Mouse (Mus musculus): ENCODE data around the gene Abhd2. TPM values are rescaled to one million over a fixed set of nuclear protein-coding genes. Genes with fewer than 3 reads are reported as not detected.
"Not testable (repeated sequence)": the region's sequence is repeated elsewhere in the genome, so short reads cannot be mapped to it uniquely, and the experiment has no call there.

Gene Abhd2
- total RNA-seq, 2 experiments from 2014 or later, result 382 to 406 TPM

DNA sequence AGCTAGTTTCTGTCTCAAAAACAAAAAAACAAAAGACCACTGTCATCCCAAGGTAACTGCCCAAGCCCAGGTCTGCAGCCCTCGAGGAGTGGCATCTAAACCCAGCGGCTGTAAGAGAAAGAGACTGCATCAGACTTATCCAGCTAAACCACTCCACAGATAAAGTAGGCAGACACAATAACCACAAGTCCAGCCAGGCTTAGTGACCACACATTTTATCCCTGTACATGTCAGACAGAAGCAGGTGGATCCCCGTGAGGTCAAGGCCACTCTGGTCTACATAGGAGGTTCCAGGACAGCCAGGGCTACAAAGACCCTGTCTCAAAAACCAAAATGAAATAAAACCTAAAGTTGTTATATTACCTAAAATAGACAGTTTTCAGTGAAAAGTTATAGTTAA is 9.2 kb upstream of the Abhd2 start:
- DNase-seq (ENCODE audit: low spot score in 2 of 2), result no peak

DNA sequence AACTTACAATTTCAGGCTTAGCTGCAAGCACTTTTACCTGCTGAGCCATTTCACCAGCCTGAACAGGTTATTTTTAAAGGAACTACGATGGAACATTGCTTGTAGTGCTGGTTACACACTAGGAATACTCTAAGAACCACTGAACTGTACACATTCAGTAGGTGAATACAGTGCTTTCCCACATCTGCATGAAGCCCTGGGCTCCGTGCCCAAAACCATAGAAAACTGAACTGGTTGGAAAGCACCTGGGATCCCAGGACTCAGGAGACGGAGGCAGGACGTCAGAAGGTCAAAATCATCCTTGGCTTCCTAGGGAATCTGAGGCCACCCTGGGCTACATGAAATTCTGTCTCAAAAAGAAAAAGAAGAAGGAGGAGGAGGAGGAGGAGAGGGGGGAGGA is 6.8 kb upstream of the Abhd2 start:
- no peak for DNase-seq (ENCODE audit: low spot score in 2 of 2)

DNA sequence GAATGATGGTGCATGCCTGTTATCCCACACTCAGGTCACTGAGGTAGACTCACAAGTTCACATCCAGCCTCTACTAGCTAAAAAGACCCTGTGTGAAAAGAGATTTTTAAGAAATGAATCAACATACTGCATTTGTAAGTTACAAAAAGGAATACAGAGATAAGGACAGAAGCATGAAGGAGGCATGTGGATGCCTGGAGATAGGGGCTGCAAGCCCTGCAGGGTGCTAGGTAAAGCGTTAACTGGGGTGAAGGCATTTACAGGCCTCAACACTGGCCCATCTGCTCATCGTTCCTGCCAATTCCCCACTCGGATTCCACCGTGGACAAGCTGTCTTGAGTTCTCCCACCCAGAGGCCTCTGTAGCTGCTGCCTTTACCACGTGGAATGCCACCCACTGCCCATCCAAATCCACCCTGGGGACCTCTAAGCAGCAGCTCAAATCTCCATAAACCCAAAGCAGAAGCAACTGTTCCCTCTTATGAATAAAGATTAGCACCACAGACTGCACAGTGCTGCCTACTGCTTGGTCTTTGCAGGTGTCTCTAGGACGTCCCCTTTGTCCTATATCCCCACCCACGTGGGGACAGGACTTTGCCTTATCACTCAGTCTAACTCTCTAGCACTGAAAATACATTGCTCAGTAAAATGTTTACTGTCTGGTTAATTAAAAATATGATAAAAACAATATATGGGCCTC is 5.2 kb upstream of the Abhd2 start:
- no peak for DNase-seq (ENCODE audit: low spot score in 2 of 2)

DNA sequence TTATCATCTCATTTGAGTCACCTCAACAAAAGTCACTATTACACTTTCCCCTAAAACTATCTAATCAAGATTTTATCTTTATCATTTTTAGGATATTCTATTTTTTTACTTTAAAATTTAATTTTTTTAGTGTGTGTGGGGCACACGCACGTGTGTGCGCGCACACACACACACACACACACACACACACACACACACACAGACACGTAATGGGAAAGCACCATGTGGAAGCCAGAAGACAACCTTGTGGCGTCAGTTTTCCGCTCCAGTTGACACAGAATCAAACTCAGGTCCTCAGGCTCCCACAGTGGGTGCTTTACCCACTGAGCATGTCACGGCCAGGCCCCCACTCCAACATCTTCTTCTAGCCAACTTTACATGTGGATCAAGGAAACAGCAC is 4.1 kb upstream of the Abhd2 start:
- no peak for DNase-seq (ENCODE audit: low spot score in 2 of 2)

DNA sequence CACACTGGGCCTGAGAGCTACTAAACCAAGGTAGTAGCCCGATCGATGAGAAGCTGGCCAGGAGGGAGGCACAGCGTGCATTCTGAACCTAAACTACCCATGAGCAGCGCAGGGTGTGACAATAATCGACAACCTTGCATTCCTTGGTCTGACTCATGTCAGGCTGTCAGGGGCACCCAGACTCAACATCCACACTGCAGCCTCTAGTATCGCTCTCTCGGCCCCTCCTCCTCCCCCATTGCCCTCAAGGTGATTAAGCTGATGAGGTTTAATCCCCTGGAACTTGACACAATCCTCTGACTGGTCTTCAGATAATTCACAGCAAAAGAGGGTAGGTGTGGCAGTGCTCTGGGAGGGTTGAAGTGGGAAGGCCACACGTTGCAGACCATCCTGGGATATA is 3.6 kb upstream of the Abhd2 start:
- DNase-seq (ENCODE audit: low spot score in 2 of 2), result no peak

DNA sequence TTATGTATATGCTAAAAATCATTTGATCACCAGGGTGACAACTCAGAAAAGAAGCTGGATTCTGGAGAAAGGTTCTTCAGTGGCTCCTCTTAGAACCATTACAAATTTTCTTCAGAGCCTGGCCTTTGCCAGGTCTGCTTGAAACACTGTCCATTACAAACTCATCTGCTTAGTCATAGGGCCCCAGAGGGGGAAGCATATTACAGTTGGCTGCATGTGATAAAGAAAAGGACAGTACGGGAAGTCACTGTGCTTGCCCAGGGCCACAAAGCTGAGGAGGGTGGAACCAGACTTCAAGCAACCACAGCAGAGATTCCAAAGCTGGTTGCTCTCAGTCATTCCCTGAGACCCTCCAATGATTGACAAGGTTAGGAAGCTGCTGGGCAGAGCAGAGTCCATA is 3.1 kb upstream of the Abhd2 start:
- no peak for DNase-seq (ENCODE audit: low spot score in 2 of 2)

DNA sequence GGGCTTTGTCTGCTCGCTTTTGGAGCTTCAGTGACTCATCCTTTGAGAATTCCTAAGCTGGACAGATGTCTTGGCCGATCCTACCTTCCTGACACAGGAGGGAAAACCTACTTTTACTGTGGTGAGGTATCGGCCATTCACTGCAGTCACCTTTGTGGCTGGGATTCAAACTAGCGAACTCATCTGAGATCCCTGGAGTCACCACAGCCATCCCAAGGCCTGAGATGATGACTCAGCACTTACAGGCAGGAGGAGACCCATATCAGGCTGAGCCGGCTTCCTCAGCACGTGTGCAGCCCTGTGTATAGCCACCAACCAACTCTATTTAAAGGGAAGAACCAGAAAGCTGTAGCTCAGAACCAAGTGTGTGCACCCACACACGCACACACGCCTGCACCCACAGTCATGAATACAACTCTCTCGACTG is 2.0 kb upstream of the Abhd2 start:
- DNase-seq (ENCODE audit: low spot score in 2 of 2), result no peak

DNA sequence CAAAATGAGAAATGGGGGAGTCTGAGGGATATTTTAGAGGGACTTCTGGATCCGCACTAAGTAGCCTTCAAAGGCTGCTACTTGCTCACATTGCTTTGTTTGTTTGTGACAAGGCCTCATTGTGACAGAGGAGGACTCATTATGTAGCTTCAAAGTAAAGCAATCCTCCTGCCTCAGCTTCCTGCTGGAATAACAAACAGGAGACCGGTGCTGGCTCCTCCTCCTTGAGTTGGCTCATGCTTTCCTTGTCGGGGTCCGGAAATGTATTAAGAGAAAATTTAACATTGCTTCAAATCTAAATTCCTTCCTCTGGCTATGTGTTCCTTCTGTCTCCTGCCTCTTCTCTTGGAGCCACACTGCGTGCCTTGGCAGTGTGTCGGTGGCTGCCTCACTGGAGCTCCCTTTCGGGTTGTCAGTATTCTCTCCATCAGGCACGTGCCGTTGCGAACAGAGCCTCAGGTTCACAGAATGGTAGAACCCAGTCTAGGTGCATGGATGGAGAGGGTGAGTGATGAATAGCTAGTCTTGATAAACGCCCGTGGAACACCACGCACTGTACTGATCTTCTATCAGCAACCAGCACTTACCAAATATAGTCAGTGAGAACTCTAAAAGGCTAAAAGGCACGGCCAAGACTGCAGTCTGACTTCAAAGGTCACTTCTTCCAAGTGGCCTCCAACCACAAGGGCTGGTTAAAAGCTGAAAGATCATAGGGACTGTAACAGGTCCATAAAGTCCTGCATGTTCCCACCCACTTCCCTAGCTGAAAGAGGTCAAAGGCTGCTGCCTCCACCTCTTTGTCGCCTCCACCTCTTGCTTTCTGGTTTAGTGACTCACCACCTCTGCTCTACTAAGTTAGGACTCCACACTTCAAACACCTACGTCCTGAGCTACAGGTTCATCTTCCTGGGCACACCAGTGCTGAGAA is 874 bp upstream of the Abhd2 start:
- no peak for DNase-seq (ENCODE audit: low spot score in 2 of 2)

DNA sequence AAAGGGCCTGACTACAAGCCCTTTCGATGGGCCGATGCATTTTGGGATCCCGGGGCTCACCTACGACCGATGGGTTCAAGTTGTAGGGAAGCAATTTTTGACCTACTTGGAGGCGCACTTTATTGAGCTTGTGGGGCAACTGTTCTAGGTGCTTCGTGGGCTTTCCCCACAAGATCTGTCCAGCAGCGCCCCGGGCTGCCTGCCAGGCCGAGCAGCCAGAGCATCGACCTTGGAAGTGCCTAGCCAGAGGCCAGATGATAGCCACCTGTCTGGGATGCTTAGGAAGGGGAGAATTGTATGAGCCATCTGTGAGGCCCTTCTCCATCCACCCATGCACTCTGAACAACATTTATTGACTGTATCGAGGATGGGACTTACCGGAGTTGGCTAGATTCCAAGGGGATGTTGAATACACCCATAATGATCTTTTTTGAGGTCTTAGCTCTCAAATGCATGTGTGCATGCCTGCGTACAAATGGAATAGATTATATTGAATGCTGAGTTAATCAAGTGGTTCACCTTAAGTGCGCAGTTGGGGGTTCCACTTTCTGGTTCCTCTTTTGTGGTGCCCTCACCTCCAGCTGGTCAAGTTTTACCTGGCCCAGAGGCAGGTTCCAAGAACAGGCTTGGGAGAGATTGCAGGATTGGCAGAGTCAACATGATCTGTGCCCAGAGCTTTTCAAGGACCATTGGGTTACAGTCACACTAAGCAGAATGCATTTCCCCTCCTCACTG is 906 bp downstream of the Abhd2 start:
- no peak for DNase-seq (ENCODE audit: low spot score in 2 of 2)

DNA sequence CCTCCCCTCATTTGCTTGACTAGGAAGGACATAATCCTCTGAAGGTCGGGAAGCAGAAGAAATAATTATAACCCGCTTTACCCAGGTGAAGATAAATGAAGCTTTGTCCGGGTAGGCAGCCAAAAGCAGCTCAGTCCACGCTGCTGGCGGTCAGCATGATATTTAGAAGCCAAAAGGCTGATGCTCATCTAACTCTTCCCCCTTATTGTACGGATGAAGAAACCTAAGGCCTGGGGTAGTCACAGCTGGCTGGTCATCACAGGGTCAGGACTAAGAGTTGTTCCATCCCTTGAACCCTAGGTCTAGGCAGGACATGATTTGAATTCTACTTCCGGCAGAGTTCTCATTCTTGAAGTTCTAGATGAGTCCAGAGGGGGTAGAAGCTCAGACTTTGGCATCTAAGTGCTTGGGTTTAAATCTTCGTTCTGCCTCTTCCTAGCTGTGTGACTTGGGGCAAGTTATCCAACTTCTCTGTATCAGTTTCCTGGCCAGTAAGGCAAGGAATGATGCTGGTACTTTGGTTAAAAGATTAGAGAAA is 1.5 kb downstream of the Abhd2 start:
- no peak for DNase-seq (ENCODE audit: low spot score in 2 of 2)

DNA sequence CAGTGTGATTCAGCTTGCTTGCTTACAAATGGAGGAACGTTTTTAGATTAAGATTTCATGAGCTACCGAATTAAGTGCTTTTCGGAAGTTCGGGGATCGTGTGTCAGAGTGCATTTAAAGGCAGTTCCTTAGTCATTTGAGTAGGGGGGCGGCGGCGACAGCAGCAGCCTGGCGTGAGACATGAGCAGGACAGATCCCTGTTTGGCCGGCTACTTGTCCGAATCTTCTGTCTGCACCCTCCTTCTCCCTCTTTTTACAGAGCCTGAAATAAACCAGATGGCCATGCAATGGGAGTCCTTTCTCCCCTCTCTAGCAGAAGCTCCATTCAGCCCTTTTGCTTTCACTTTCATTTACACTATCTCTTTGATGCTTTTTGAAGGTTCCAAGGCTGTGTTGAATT is 2.3 kb downstream of the Abhd2 start:
- DNase-seq (ENCODE audit: low spot score in 2 of 2), result no peak

DNA sequence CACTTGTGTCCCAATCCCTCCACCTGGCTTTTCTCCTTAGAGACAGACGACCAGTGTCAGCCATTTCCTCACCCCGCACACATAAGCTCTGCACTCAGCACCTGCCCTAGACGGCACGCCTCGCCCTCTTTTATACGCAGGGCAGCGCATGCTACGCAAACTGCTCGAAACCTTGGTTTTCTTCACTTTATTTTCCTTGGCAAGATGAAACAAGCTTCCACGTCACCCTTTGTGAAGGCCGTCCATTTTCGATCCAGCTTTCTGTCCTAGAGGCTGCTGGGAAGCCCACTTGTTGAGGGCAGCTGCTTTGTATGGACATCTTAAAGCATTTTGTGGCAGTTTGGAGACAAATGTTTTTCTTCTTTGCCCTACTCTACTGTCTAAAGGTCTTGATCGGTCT is 5.4 kb downstream of the Abhd2 start:
- DNase-seq (ENCODE audit: low spot score in 2 of 2), result no peak

DNA sequence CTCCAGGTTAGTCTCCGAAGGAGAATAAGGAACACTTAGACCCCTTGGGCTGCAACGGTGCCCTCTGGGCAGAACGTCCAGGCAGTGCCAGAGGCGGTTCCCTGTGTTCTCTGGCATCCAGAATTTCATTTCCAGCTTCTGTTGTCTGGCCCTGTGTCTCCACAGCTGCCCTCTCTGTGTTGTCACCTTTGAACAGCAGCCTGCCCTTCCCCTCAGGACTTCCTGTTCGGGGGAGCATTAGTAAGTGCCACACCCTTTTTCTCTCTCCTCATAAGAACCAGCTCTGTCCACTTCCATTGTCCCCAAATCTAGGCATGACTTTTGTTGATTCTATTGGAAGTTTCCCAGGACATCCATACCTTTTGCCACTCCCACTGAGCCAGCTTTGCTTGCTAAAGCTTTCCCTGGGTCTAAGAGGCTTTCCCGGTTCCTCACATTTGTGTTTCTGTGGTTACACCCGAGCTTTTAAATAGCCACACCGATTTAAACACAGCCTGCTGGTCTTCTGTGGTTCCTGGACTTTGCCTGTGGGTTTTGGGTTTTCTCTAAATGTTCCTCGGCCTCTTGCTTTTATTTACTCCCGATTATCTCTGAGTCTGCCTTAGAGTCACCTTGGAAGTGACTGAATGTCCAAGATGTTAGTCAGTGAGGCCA is 6.5 kb downstream of the Abhd2 start:
- DNase-seq (ENCODE audit: low spot score in 2 of 2), result no peak

DNA sequence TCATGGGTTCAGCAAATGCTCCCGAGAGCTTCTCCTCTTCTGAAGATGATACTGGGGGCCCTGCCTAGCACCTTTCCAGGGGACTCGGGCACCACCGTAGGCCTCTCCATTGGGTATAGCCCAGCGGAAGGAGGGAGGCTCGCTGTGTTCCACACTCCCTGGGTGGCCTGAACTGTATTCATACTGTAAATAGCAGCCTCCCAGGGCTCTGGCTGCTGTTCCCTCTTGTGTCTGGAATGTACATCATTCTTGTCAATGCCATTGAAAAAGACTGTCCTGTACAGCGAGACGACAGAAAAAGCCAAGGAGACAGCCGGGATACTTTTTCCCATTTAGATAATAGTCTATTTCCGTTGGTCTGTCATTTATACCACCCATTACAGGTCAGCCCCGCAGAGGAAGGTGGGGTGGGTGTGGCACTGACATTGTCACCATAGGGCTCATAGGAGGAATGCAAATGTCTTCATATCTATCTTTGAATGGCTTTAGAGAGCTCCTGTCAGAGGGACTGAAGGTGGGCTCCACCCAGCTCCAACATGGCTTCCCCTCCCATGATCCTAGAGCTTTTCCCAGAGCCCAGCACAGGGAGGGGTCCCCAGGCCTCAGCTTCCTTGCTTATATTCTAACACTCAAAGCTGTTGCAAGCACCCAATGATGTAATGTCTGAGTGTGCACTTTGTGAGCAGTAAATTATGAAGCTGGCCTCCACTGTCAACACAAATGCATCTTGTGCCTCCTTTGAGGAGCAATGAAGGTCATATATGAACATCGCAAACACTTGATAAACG is 10.1 kb downstream of the Abhd2 start:
- DNase-seq (ENCODE audit: low spot score in 2 of 2), result no peak

DNA sequence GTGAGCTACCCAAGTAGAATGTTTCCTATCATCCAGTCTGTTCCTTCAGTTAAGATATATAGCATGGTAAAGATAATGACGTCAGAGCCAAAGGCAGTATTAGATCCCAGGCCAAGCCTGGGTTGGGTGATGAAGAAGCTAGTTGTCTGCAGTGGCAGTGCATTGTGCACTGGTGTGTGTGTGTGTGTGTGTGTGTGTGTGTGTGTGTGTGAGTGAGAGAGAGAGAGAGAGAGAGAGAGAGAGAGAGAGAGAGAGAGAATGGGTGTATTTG is 10.6 kb downstream of the Abhd2 start:
- not testable (repeated sequence) for DNase-seq (ENCODE audit: low spot score in 2 of 2)

DNA sequence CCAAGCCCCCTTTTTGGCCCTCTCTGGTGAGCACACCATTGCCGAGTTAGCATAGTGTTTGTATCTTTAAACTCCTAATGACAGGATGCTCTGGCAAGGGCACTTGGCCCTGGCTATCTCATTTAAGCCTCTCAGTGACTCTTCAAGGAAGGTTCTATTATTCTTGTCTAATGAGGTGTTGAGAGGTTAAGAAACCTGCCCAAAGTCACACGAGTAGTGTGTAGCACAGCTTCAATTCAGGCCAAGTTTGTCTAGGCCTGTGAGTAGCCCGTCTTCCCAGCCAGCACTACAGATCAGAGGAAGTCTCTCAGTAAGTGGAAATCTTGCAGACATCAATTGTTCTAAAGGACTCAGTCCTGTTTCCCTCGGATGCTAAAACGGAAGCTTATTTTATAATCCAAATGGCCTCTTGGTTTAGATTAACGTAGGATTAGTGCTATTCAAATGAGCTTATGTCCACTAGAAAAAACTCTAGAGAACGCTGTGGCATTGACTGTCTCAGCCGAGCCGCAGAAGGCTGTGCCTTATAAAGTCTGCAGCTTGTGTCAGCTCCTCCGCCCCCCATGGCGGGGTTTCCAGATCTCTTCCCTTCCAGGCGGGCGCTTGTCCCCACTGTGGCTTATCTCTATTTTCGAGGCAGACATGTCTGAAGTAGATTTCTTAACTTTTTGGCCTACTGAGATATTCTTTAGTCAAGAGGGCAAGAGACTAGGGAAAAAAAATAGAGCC is 11.3 kb downstream of the Abhd2 start:
- DNase-seq (ENCODE audit: low spot score in 2 of 2), result no peak

DNA sequence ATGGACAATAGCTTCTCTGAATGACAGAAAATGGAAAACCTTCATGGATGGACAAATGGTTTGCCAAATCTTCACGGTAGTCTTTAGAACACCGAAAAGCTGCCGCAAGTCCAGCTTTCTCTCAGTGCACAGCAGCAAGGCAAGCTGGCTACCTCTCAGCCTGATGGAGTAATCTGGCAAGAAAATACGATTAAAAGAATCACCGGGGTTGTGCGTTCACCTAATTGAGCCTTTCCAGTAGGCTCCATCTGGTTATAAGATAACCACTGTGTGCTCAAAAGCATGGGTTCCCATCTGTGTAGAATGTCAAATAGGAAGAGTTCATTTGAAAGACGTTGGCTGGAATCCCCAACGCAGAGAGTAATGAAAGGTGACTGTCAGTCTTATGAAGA is 11.9 kb downstream of the Abhd2 start:
- DNase-seq (ENCODE audit: low spot score in 2 of 2), result no peak

DNA sequence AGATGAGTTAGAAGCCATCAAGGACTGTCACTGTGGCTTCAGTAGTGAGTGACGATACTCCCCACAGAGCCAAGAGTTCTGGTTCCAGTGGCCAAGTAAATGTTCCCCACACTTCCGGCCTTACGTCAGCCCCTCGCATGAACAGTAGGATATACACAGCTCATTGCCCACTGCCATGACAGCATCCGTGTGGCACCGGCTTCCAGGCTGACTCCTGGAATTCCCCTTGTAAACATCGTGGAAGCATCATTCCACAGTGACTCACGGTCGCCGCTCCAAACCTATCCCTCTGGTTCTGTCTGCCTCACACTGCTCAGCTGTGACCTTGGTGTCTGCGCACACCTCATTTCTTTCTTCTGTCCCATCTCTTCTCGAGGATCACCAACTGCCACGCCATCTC is 12.4 kb downstream of the Abhd2 start:
- no peak for DNase-seq (ENCODE audit: low spot score in 2 of 2)

DNA sequence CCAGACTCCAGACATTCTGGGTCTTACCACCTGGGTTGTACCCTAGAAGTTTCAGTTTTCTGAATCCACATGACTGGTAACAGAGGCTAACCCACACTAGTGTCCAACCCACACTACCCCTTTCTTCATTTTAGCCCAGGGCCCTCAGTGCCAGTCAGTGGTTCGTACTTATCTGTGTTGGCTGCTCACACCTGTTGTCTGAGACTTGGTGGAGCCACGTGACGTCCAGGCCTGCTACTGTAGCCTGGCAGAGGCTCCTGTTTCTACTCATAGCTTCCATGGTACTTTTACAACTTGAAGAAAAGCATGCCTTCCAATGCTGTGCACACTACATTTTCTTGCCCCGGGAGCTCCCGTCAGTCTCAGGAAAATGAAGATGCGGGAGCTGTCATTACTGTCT is 14.2 kb downstream of the Abhd2 start:
- no peak for DNase-seq (ENCODE audit: low spot score in 2 of 2)

DNA sequence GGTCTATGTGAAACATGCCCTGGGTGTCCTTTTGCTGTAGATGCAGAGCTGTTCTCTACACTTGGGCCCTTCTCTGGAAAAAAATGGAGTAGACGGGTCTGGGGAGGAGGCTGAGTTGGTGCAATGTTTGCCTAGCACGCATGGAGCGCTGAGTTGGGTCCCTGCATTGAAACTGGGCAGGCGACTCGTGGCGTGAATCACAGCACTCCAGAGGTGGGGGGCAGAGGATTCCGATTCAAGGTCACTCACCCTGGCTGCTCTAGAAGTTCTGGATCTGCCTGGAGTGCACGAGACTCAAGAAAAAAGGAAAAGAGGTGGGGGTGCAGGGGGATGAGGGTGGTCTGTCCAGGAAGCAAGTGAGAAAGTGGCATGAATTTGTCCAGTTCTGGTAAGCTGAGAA is 14.9 kb downstream of the Abhd2 start:
- no peak for DNase-seq (ENCODE audit: low spot score in 2 of 2)

Measured in adrenal gland, postnatal 4 days (tissue).